Mouse (Mus musculus) spleen, postnatal 10 days (tissue): Measurements from ENCODE around the gene 4930442H23Rik.
"Not testable (repeated sequence)": the region's sequence is repeated elsewhere in the genome, so short reads cannot be mapped to it uniquely, and the experiment has no call there.

Experiments
- DNase-seq, 2 experiments: peaks; one replicate each; pipeline ENCODE4 v3.0.0; 2021 to 2022; ENCODE audit warnings: low spot score in 2 of 2

Gene 4930442H23Rik

GRCm38 (mm10) chr10:81198230-81198629 is 14.6 kb upstream of the 4930442H23Rik start:
- peak; percentile 54 to 77 for DNase-seq

DNA sequence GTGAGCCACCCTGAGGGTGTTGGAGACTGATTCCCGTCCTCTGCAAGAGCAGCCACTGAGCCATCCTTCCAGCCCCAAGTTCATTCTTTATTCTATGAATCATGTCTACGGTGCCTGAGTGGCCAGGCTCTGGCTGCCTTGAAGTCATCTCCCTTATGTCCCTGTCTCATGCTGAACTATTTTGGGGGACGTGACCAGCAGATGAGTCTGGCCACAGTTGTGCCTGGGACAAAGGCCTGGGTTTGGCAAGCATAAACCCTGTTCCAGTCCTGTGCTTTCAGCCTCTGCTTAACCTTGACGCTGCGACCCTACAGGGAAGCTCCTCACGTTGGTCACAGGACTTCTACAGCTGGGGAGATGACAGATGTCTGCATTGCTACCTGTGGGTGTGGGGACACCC is 13.7 kb upstream of the 4930442H23Rik start:
- no peak for DNase-seq

- no peak for DNase-seq
Measured at GRCm38 (mm10) chr10:81196470-81197065, 12.9 kb upstream of the 4930442H23Rik start.

- DNase-seq: no peak
Measured at GRCm38 (mm10) chr10:81195300-81195699, 11.7 kb upstream of the 4930442H23Rik start.

- DNase-seq: peak in 1 of 2 experiments; percentile 64
Measured at GRCm38 (mm10) chr10:81193991-81194774, 10.5 kb upstream of the 4930442H23Rik start.

- no peak for DNase-seq
Measured at GRCm38 (mm10) chr10:81192968-81193501, 9.4 kb upstream of the 4930442H23Rik start.

GRCm38 (mm10) chr10:81192270-81192967 is 8.8 kb upstream of the 4930442H23Rik start:
- DNase-seq: peak; percentile 73 to 85

- DNase-seq: no peak
Measured at GRCm38 (mm10) chr10:81191342-81191982, 7.8 kb upstream of the 4930442H23Rik start.

- no peak for DNase-seq
Measured at GRCm38 (mm10) chr10:81190912-81191321, 7.3 kb upstream of the 4930442H23Rik start.

DNA sequence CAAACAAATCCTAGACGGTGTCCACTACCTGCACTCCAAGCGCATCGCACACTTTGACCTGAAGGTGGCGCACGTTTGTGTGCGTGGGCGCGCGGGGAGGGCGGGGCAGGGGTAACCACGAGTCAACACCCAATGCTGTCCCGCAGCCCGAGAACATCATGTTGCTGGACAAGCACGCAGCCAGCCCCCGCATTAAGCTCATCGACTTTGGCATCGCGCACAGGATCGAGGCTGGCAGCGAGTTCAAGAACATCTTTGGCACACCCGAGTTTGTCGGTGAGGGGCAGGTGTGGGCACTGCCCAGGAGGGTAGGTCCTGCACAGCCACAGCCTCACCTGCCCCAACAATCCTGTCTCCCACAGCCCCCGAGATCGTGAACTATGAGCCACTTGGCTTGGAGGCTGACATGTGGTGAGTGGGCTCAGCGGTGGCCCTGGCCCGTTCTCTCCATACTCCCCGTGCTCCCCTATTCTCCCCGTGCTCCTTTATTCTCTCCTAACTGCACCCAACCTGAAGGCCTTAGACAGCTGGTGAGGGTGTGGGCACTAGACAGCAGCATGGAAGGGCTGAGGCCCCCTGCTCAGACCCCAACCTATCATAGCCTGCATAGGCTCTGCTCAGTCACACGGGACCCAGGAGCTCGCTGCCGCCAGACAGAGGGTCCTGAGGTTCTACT is 6.7 kb upstream of the 4930442H23Rik start:
- DNase-seq: peak in 1 of 2 experiments; percentile 58

DNA sequence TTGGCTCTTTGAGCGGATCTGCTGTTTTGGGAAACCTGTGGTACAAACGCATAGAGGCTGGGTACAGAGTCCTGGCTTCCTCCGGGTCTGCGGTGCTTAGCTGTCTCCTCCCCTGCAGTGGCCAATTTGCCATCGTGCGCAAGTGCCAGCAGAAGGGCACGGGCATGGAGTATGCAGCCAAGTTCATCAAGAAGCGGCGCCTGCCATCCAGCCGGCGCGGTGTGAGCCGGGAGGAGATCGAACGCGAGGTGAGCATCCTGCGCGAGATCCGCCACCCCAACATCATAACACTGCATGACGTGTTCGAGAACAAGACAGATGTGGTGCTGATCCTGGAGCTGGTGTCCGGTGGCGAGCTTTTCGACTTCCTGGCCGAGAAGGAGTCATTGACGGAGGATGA is 6.2 kb upstream of the 4930442H23Rik start:
- DNase-seq: no peak

- DNase-seq: no peak
Measured at GRCm38 (mm10) chr10:81187161-81187560, 3.5 kb upstream of the 4930442H23Rik start.

GRCm38 (mm10) chr10:81184765-81185164 is 1.1 kb upstream of the 4930442H23Rik start:
- DNase-seq: no peak

GRCm38 (mm10) chr10:81182336-81183333 is 1.0 kb downstream of the 4930442H23Rik start, which contains the start of gene Dapk3:
Dapk3 (plus strand) TSS chr10:81183005.
- DNase-seq: peak; percentile 87 to 94

DNA sequence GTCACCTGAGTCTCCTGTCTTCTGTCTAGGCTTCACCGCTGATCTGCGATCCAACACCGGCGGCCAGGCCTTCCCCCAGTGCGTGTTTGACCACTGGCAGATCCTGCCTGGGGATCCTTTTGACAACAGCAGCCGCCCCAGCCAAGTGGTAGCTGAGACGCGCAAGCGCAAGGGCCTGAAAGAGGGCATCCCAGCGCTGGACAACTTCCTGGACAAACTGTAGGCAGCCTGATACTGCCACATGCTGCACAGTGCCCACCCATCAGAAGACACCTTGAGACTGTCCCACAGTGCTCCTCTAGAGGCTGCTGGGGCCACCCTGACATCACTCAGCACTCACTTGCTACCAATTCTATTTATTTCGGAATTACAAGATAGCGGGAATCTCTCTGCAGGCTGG is 1.8 kb downstream of the 4930442H23Rik start:
- DNase-seq: not testable (repeated sequence)

GRCm38 (mm10) chr10:81180946-81181345 is 2.7 kb downstream of the 4930442H23Rik start:
- no peak for DNase-seq

GRCm38 (mm10) chr10:81179451-81180342 is 4.0 kb downstream of the 4930442H23Rik start:
- DNase-seq: no peak

GRCm38 (mm10) chr10:81178927-81179326 is 4.7 kb downstream of the 4930442H23Rik start:
- no peak for DNase-seq
